Comparison of ENCODE assay signal across 12 mouse cellular contexts in genomic region chr1:87594261-87594660, GRCm38 (mm10). TPM values are rescaled to one million over a fixed set of nuclear protein-coding genes. Genes with fewer than 3 reads are reported as not detected.
DNase-seq lines count a peak whose midpoint lies in the region; ATAC-seq and TF ChIP-seq lines count a peak whose summit lies in the region.
"Had no signal": no experiment of that assay in that cellular context is flagged by ENCODE, and none has a peak within 500 bp of the region (broad histone marks: within the 10 kb centered on the region; RNA-seq: fewer than 3 reads in every experiment).

No protein-coding gene starts in this region.

- no peaks in the 10 kb centered on the region for H3K36me3 ChIP-seq in forebrain, postnatal 0 days (ENCODE audit: insufficient read depth)
- no peaks in the 10 kb centered on the region for H3K36me3 ChIP-seq in forebrain, embryonic 15.5 days
- no peaks in the 10 kb centered on the region for H3K36me3 ChIP-seq in midbrain, embryonic 16.5 days (ENCODE audit: control insufficient read depth, insufficient read depth, low read length)
- H3K36me3 ChIP-seq: embryonic facial prominence, embryonic 12.5 days; hindbrain, embryonic 13.5 days; midbrain, embryonic 13.5 days had no signal

- no peak overlapping the region for H3K9ac ChIP-seq in forebrain, postnatal 0 days
- H3K9ac ChIP-seq in forebrain, embryonic 15.5 days (replicated peaks) = no peak overlapping the region
- no peak overlapping the region for H3K9ac ChIP-seq in midbrain, embryonic 16.5 days (ENCODE audit: low read depth, low read length)
- H3K9ac ChIP-seq: embryonic facial prominence, embryonic 12.5 days; hindbrain, embryonic 13.5 days; midbrain, embryonic 13.5 days had no signal

- no peak overlapping the region for H3K4me3 ChIP-seq in forebrain, postnatal 0 days (ENCODE audit: low read depth, low read length)
- no peak overlapping the region for H3K4me3 ChIP-seq in forebrain, embryonic 15.5 days
- no peak overlapping the region for H3K4me3 ChIP-seq in midbrain, embryonic 16.5 days (ENCODE audit: low read depth, low read length)
- H3K4me3 ChIP-seq: embryonic facial prominence, embryonic 12.5 days; hindbrain, embryonic 13.5 days; midbrain, embryonic 13.5 days had no signal

- no peak overlapping the region for H3K27ac ChIP-seq in forebrain, postnatal 0 days (ENCODE audit: low read depth, low read length)
- H3K27ac ChIP-seq in forebrain, embryonic 15.5 days (replicated peaks) = no peak overlapping the region
- H3K27ac ChIP-seq in midbrain, embryonic 16.5 days (ENCODE audit: low read length) = no peak overlapping the region
- H3K27ac ChIP-seq: embryonic facial prominence, embryonic 12.5 days; hindbrain, embryonic 13.5 days; midbrain, embryonic 13.5 days had no signal

- no peaks in the 10 kb centered on the region for H3K9me3 ChIP-seq in forebrain, postnatal 0 days (ENCODE audit: low read length)
- no peaks in the 10 kb centered on the region for H3K9me3 ChIP-seq in forebrain, embryonic 15.5 days
- no peaks in the 10 kb centered on the region for H3K9me3 ChIP-seq in midbrain, embryonic 16.5 days (replicated peaks; ENCODE audit: control insufficient read depth, low read length, poor library complexity, severe bottlenecking)
- H3K9me3 ChIP-seq: embryonic facial prominence, embryonic 12.5 days; hindbrain, embryonic 13.5 days; midbrain, embryonic 13.5 days had no signal

- H3K27me3 ChIP-seq in forebrain, postnatal 0 days (ENCODE audit: insufficient read depth, low read length) = no peaks in the 10 kb centered on the region
- H3K27me3 ChIP-seq in forebrain, embryonic 15.5 days = no peaks in the 10 kb centered on the region
- H3K27me3 ChIP-seq in midbrain, embryonic 16.5 days (ENCODE audit: control insufficient read depth, insufficient read depth, low read depth, low read length) = no peaks in the 10 kb centered on the region
- H3K27me3 ChIP-seq: embryonic facial prominence, embryonic 12.5 days; hindbrain, embryonic 13.5 days; midbrain, embryonic 13.5 days had no signal

- no peak overlapping the region for H3K4me2 ChIP-seq in forebrain, postnatal 0 days (ENCODE audit: low read depth)
- no peak overlapping the region for H3K4me2 ChIP-seq in forebrain, embryonic 15.5 days (replicated peaks)
- no peak overlapping the region for H3K4me2 ChIP-seq in midbrain, embryonic 16.5 days (ENCODE audit: low read length)
- H3K4me2 ChIP-seq: embryonic facial prominence, embryonic 12.5 days; hindbrain, embryonic 13.5 days; midbrain, embryonic 13.5 days had no signal

- peak; percentile 11 for DNase-seq in forebrain, postnatal 0 days
- peak; percentile 80 for DNase-seq in right cerebral cortex, adult 18-20 months
- no peak for DNase-seq in right cerebral cortex, postnatal 4 days
- DNase-seq in layer of hippocampus, adult 9-11 months = peak; percentile 61
- peak; percentile 95 for DNase-seq in telencephalon, adult 2 months (ENCODE audit: low read depth, low spot score)
- no peak for DNase-seq in adipocyte (ENCODE audit: low spot score)
- DNase-seq: kidney, postnatal 14 days had no signal

- no peak for ATAC-seq in forebrain, postnatal 0 days
- no peak for ATAC-seq in forebrain, embryonic 15.5 days (replicated peaks)
- no peak for ATAC-seq in midbrain, embryonic 16.5 days
- ATAC-seq: midbrain, embryonic 13.5 days had no signal

- 63% methylated on average over 3 of the region's 3 CpGs for WGBS in forebrain, postnatal 0 days
- 82% methylated on average over 3 of the region's 3 CpGs for WGBS in forebrain, embryonic 15.5 days
- 74% methylated on average over 3 of the region's 3 CpGs for WGBS in midbrain, embryonic 16.5 days

- TF ChIP-seq CTCF in forebrain, postnatal 0 days (IDR thresholded peaks at IDR 0.05; ENCODE audit: low read depth) = no peak

- no peaks in the 10 kb centered on the region for H3K4me1 ChIP-seq in forebrain, postnatal 0 days (ENCODE audit: insufficient read depth)
- H3K4me1 ChIP-seq in forebrain, embryonic 15.5 days = no peaks in the 10 kb centered on the region
- H3K4me1 ChIP-seq in midbrain, embryonic 16.5 days (ENCODE audit: control insufficient read depth, insufficient read depth, low read length) = no peaks in the 10 kb centered on the region
- H3K4me1 ChIP-seq: embryonic facial prominence, embryonic 12.5 days; hindbrain, embryonic 13.5 days; midbrain, embryonic 13.5 days had no signal

RNA-seq across cellular contexts. Expression of gene Ngef, which starts 20.6 kb away (rescaled TPM):
- 67.2 and 85.0 TPM in 2 replicates for total RNA-seq in forebrain, postnatal 0 days (2014; rRNA removed)
- polyA plus RNA-seq in forebrain, postnatal 0 days (2015; fragmentation: Nextera tagmentation; extraction: Ambion mirVana) = 49.8 and 57.9 TPM in 2 replicates
- polyA plus RNA-seq in forebrain, embryonic 15.5 days (2015; fragmentation: Nextera tagmentation; extraction: Ambion mirVana) = 20.8 and 21.9 TPM in 2 replicates
- 23.1 and 31.8 TPM in 2 replicates for polyA plus RNA-seq in midbrain, embryonic 16.5 days (2015; fragmentation: Nextera tagmentation; extraction: Ambion mirVana)

RNA-seq across cellular contexts. Expression of gene Inpp5d, which starts 25.9 kb away (rescaled TPM):
- total RNA-seq in forebrain, postnatal 0 days (2014; rRNA removed) = 4.5 and 25.4 TPM in 2 replicates
- 2.7 and 3.0 TPM in 2 replicates for polyA plus RNA-seq in forebrain, postnatal 0 days (2015; fragmentation: Nextera tagmentation; extraction: Ambion mirVana)
- polyA plus RNA-seq in forebrain, embryonic 15.5 days (2015; fragmentation: Nextera tagmentation; extraction: Ambion mirVana) = 3.9 and 5.1 TPM in 2 replicates
- polyA plus RNA-seq in midbrain, embryonic 16.5 days (2015; fragmentation: Nextera tagmentation; extraction: Ambion mirVana) = 3.3 and 5.6 TPM in 2 replicates

Comparison
In these comparisons a context has a peak if more than half of its experiments do, and no peak if none do; other contexts are left out.
1. DNase-seq: peak in forebrain, postnatal 0 days (single experiment), right cerebral cortex, adult 18-20 months (single experiment), layer of hippocampus, adult 9-11 months (single experiment) and telencephalon, adult 2 months (single experiment); none in right cerebral cortex, postnatal 4 days (single experiment) and adipocyte (single experiment).